Mouse (Mus musculus) liver, adult 2 months (tissue): ENCODE measurements around the gene Pla2g6.

ENCODE experiments used
- CTCF ChIP-seq: fragments of 200-500 bp; IDR thresholded peaks from 2 replicates; pipeline ENCODE4 v1.5.1; 2011; ENCODE audit warnings: low read depth, low read length, control low read depth
- POLR2A ChIP-seq: fragments of 200-500 bp; IDR thresholded peaks from 2 replicates; pipeline ENCODE4 v1.6.1; 2011; ENCODE audit warnings: low read length, control low read depth; ENCODE audit not compliant: insufficient read depth; ENCODE audit errors: extremely low read depth

- no peak for TF ChIP-seq CTCF
- no peak for TF ChIP-seq POLR2A
These were observed 83.9 kb downstream of the Pla2g6 start for GRCm38 (mm10) chr15:79244071-79244893.
